Mouse (Mus musculus) lung, embryonic 16.5 days (tissue): ENCODE results near the gene Grk4. TPM values are rescaled to one million over a fixed set of nuclear protein-coding genes. Genes with fewer than 3 reads are reported as not detected.

Experiments
- microRNA counts: library from miRNA; unstranded; fragments of <30 nt; microRNA quantifications from one replicate; lab custom pipeline; 2016
- microRNA-seq: library from miRNA; unstranded; fragments of <30 nt; microRNA quantifications from one replicate; pipeline ENCODE4, GENCODE M21; 2016
- polyA plus RNA-seq: library from polyadenylated mRNA; unstranded; fragments of >200 nt; fragmentation: Nextera tagmentation; extraction: Ambion mirVana; gene quantifications from 2 replicates; pipeline ENCODE4 v1.2.1, GENCODE M21; 2015

The Grk4 gene
- polyA plus RNA-seq, 1 experiment from 2014 or later: 3.1 TPM

MicroRNA genes within 50 kb of the gene (microRNA counts, 519-probe panel; counts per million panel counts)
- microRNA mmu-miR-467g (lab: Ali Mortazavi, UCI): 1,915 counts per million, percentile 31 among the panel's probes with 10 or more counts

Small RNA genes lying within 50 kb of the gene (microRNA-seq; reads per million reads assigned to microRNA genes)
- gene Mir467g: not detected

Other genes with a start within 250 kb of the Grk4 start
- 23.4 and 27.3 TPM in 2 replicates for gene Tnip2, start 146.4 kb upstream of the Grk4 start, polyA plus RNA-seq
- 5.9 and 11.0 TPM in 2 replicates for gene Sh3bp2, start 134.5 kb upstream of the Grk4 start, polyA plus RNA-seq
- 201 and 210 TPM in 2 replicates for gene Add1, start 86.7 kb upstream of the Grk4 start, polyA plus RNA-seq
- 146 and 148 TPM in 2 replicates for gene Mfsd10, start 23.2 kb upstream of the Grk4 start, polyA plus RNA-seq
- 17.0 and 21.5 TPM in 2 replicates for gene Nop14, start 231 bp upstream of the Grk4 start, polyA plus RNA-seq
- 10.1 and 12.5 TPM in 2 replicates for gene Htt, start 101.4 kb downstream of the Grk4 start, polyA plus RNA-seq
- gene Msantd1, start 247.6 kb downstream of the Grk4 start, polyA plus RNA-seq: 0.85 and 1.1 TPM in 2 replicates